Mouse (Mus musculus): ENCODE measurements around the gene Chrm3. TPM values are rescaled to one million over a fixed set of nuclear protein-coding genes. Genes with fewer than 3 reads are reported as not detected.

Gene Chrm3
- polyA plus RNA-seq (2021; fragmentation: Nextera tagmentation) = 10.7 and 16.9 TPM in 2 replicates
- long read RNA-seq, experiment 1, full-length matches to known transcripts = 2 of 11 reads
- long read RNA-seq, experiment 1, partial matches to known transcripts = 0 of 11 reads
- long read RNA-seq, experiment 1, other reads (novel, unspliced or antisense) = 9 of 11 reads
- long read RNA-seq, experiment 2, full-length matches to known transcripts = 4 of 8 reads
- long read RNA-seq, experiment 2, partial matches to known transcripts = 0 of 8 reads
- long read RNA-seq, experiment 2, other reads (novel, unspliced or antisense) = 4 of 8 reads

GRCm38 (mm10) chr13:10360777-10361176 lies at the start of gene Chrm3:
TSS of gene Chrm3 (minus strand) at chr13:10360847.

All from left cerebral cortex, adult 6 months (tissue).